Mouse (Mus musculus) macrophage (primary cell): Measurements from ENCODE around the gene Abhd11. TPM values are rescaled to one million over a fixed set of nuclear protein-coding genes. Genes with fewer than 3 reads are reported as not detected.
"Not testable (repeated sequence)": the region's sequence is repeated elsewhere in the genome, so short reads cannot be mapped to it uniquely, and the experiment has no call there.

Experiments
- H3K27ac ChIP-seq: fragments of 350-480 bp; formaldehyde crosslinking; 2 replicates; pipeline ENCODE4 v1.9.0; 2021
- H3K36me3 ChIP-seq: fragments of 350-480 bp; formaldehyde crosslinking; 2 replicates; pipeline ENCODE4 v1.9.0; 2021; ENCODE audit errors: inconsistent target
- H3K4me3 ChIP-seq: fragments of 350-480 bp; formaldehyde crosslinking; 2 replicates; pipeline ENCODE4 v1.9.0; 2021; ENCODE audit errors: inconsistent target
- H3K79me2 ChIP-seq: fragments of 350-480 bp; formaldehyde crosslinking; 2 replicates; pipeline ENCODE4 v1.9.0; 2021; ENCODE audit errors: inconsistent target
- WGBS: methylation state at CpG from one replicate; pipeline ENCODE4 v1.1.7; 2026; ENCODE audit warnings: inconsistent platforms; ENCODE audit not compliant: missing documents; 5-methylcytosine and 5-hydroxymethylcytosine counted together
- polyA plus RNA-seq: library from polyadenylated mRNA; stranded (reverse); fragments of 250-400 nt; gene quantifications from 3 replicates; pipeline ENCODE4 v1.2.4, GENCODE M21; 2018; ENCODE audit warnings: inconsistent platforms

Abhd11 gene
- polyA plus RNA-seq, 1 experiment from 2014 or later = 9.5 TPM

- no peaks in the 10 kb centered on the region for H3K79me2 ChIP-seq
- H3K4me3 ChIP-seq = no peak overlapping the region
- H3K36me3 ChIP-seq = no peaks in the 10 kb centered on the region
- WGBS = 29% methylated on average over 17 of the region's 18 CpGs
- no peak overlapping the region for H3K27ac ChIP-seq
Measured at GRCm38 (mm10) chr5:135029007-135029854, 20.3 kb downstream of the Abhd11 start.

- Histone ChIP-seq H3K4me3 (no peak overlapping the region), H3K79me2 (no peaks in the 10 kb centered on the region), H3K27ac (no peak overlapping the region), H3K36me3 (no peaks in the 10 kb centered on the region)
- WGBS = 91% methylated on average over 5 of the region's 5 CpGs
Measured at GRCm38 (mm10) chr5:135032581-135032980, 23.6 kb downstream of the Abhd11 start.

- no peak overlapping the region for H3K4me3 ChIP-seq
- H3K36me3 ChIP-seq = no peaks in the 10 kb centered on the region
- WGBS = 100% methylated on average over 2 of the region's 2 CpGs
- no peak overlapping the region for H3K27ac ChIP-seq
- no peaks in the 10 kb centered on the region for H3K79me2 ChIP-seq
Measured at GRCm38 (mm10) chr5:135034593-135034992, 25.6 kb downstream of the Abhd11 start.

- 80% methylated on average over 18 of the region's 18 CpGs for WGBS
- Histone ChIP-seq H3K4me3 (no peak overlapping the region), H3K27ac (no peak overlapping the region), H3K36me3 (no peaks in the 10 kb centered on the region), H3K79me2 (no peaks in the 10 kb centered on the region)
Measured at GRCm38 (mm10) chr5:135035608-135036359, 26.8 kb downstream of the Abhd11 start.

- H3K27ac ChIP-seq = no peak overlapping the region
- H3K79me2 ChIP-seq = no peaks in the 10 kb centered on the region
- H3K4me3 ChIP-seq = no peak overlapping the region
- WGBS = 44% methylated on average over 3 of the region's 3 CpGs
- no peaks in the 10 kb centered on the region for H3K36me3 ChIP-seq
Measured at GRCm38 (mm10) chr5:135037946-135038345, 29.0 kb downstream of the Abhd11 start.

GRCm38 (mm10) chr5:135039541-135039940, 30.6 kb downstream of the Abhd11 start:
- Histone ChIP-seq H3K27ac (no peak overlapping the region), H3K36me3 (no peaks in the 10 kb centered on the region), H3K79me2 (no peaks in the 10 kb centered on the region), H3K4me3 (no peak overlapping the region)
- 56% methylated on average over 9 of the region's 9 CpGs for WGBS

GRCm38 (mm10) chr5:135040059-135040458, 31.1 kb downstream of the Abhd11 start:
- WGBS = 14% methylated on average over 6 of the region's 6 CpGs
- H3K36me3 ChIP-seq = no peaks in the 10 kb centered on the region
- no peaks in the 10 kb centered on the region for H3K79me2 ChIP-seq
- H3K27ac ChIP-seq = no peak overlapping the region
- H3K4me3 ChIP-seq = no peak overlapping the region

- 98% methylated on average over 8 of the region's 11 CpGs for WGBS
- no peaks in the 10 kb centered on the region for H3K79me2 ChIP-seq
- H3K27ac ChIP-seq = no peak overlapping the region
- no peak overlapping the region for H3K4me3 ChIP-seq
- no peaks in the 10 kb centered on the region for H3K36me3 ChIP-seq
Measured at GRCm38 (mm10) chr5:135040777-135041176, 31.8 kb downstream of the Abhd11 start.

- Histone ChIP-seq H3K27ac (no peak overlapping the region), H3K4me3 (no peak overlapping the region), H3K79me2 (no peaks in the 10 kb centered on the region), H3K36me3 (no peaks in the 10 kb centered on the region)
- 89% methylated on average over 17 of the region's 21 CpGs for WGBS
Measured at GRCm38 (mm10) chr5:135042105-135042788, 33.3 kb downstream of the Abhd11 start.

GRCm38 (mm10) chr5:135044575-135044974, 35.6 kb downstream of the Abhd11 start:
- no peaks in the 10 kb centered on the region for H3K79me2 ChIP-seq
- 100% methylated on average over 3 of the region's 3 CpGs for WGBS
- H3K4me3 ChIP-seq = no peak overlapping the region
- no peak overlapping the region for H3K27ac ChIP-seq
- no peaks in the 10 kb centered on the region for H3K36me3 ChIP-seq

- 93% methylated on average over 2 of the region's 5 CpGs for WGBS
- H3K4me3 ChIP-seq = no peak overlapping the region
- H3K27ac ChIP-seq = no peak overlapping the region
- peaks cover 10% of the 10 kb centered on the region; the same call in 1 of the 2 replicates for H3K36me3 ChIP-seq
- no peaks in the 10 kb centered on the region for H3K79me2 ChIP-seq
Measured at GRCm38 (mm10) chr5:135048539-135048938, 39.6 kb downstream of the Abhd11 start.

- peaks cover 17% of the 10 kb centered on the region for H3K36me3 ChIP-seq
- 94% methylated on average over 5 of the region's 6 CpGs for WGBS
- not testable (repeated sequence) for H3K79me2 ChIP-seq, H3K27ac ChIP-seq, H3K4me3 ChIP-seq
Measured at GRCm38 (mm10) chr5:135049268-135049667, 40.3 kb downstream of the Abhd11 start.

- H3K27ac ChIP-seq = no peak overlapping the region
- H3K79me2 ChIP-seq = no peaks in the 10 kb centered on the region
- no peak overlapping the region for H3K4me3 ChIP-seq
- 96% methylated on average over 12 of the region's 12 CpGs for WGBS
- peaks cover 48% of the 10 kb centered on the region for H3K36me3 ChIP-seq
Measured at GRCm38 (mm10) chr5:135053356-135053755, 44.4 kb downstream of the Abhd11 start.
